Mouse (Mus musculus) liver, adult 2 months (tissue): ENCODE measurements around the gene Ceacam18. TPM values are rescaled to one million over a fixed set of nuclear protein-coding genes. Genes with fewer than 3 reads are reported as not detected.

Experiments used
- DNase-seq: peaks from one replicate; pipeline ENCODE4 v3.0.0-alpha.2; 2011; ENCODE audit warnings: low read depth, low spot score; ENCODE audit errors: extremely low read depth
- H3K27ac ChIP-seq: fragments of 200-500 bp; replicated peaks from 2 replicates; pipeline ENCODE4 v1.5.1; 2012; ENCODE audit warnings: low read depth, mild to moderate bottlenecking, control low read depth, inconsistent platforms, low read length; ENCODE audit not compliant: insufficient read depth
- H3K27me3 ChIP-seq: fragments of 200-500 bp; 2 replicates; pipeline ENCODE4 v1.6.1; 2012; ENCODE audit warnings: mild to moderate bottlenecking, moderate library complexity, low read length, inconsistent platforms; ENCODE audit not compliant: control insufficient read depth, insufficient read depth
- H3K36me3 ChIP-seq: fragments of 200-500 bp; 2 replicates; pipeline ENCODE4 v1.6.1; 2012; ENCODE audit warnings: low read length, inconsistent platforms; ENCODE audit not compliant: control insufficient read depth, insufficient read depth
- H3K4me1 ChIP-seq: fragments of 200-500 bp; 2 replicates; pipeline ENCODE4 v1.6.1; 2011; ENCODE audit warnings: low read length; ENCODE audit not compliant: control insufficient read depth, insufficient read depth
- H3K4me3 ChIP-seq: fragments of 200-500 bp; 2 replicates; pipeline ENCODE4 v1.5.1; 2011; ENCODE audit warnings: low read depth, mild to moderate bottlenecking, control low read depth, low read length, moderate library complexity; ENCODE audit not compliant: insufficient read depth
- H3K79me2 ChIP-seq: fragments of 200-500 bp; 2 replicates; pipeline ENCODE4 v1.6.1; 2012; ENCODE audit warnings: inconsistent platforms, mild to moderate bottlenecking, low read length, moderate library complexity; ENCODE audit not compliant: control insufficient read depth, insufficient read depth
- H3K9ac ChIP-seq: fragments of 200-500 bp; 2 replicates; pipeline ENCODE4 v1.6.1; 2012; ENCODE audit warnings: low read depth, mild to moderate bottlenecking, control low read depth, inconsistent platforms, low read length
- CTCF ChIP-seq: fragments of 200-500 bp; IDR thresholded peaks from 2 replicates; pipeline ENCODE4 v1.5.1; 2011; ENCODE audit warnings: low read depth, low read length, control low read depth
- POLR2A ChIP-seq: fragments of 200-500 bp; IDR thresholded peaks from 2 replicates; pipeline ENCODE4 v1.6.1; 2011; ENCODE audit warnings: low read length, control low read depth; ENCODE audit not compliant: insufficient read depth; ENCODE audit errors: extremely low read depth
- WGBS: fragments of 180-500 bp; shearing (Covaris S2); methylation state at CpG from one replicate; pipeline ENCODE4 v1.1.7; 2018; 5-methylcytosine and 5-hydroxymethylcytosine counted together
- polyA plus RNA-seq: library from polyadenylated mRNA; depleted of rRNA; stranded (reverse); fragments of >200 nt; gene quantifications from 2 replicates; pipeline ENCODE4 v1.2.3, GENCODE M21; 2012; rRNA removed
- total RNA-seq: library from RNA; depleted of rRNA; stranded (reverse); fragments of >200 nt; gene quantifications from 2 replicates; pipeline ENCODE4 v1.2.3, GENCODE M21; 2014; rRNA removed

Gene Ceacam18
- total RNA-seq (not detected in 2 replicates), polyA plus RNA-seq (not detected in 2 replicates)

GRCm38 (mm10) chr7:43634500-43634899 lies at the start of gene Ceacam18:
Gene Ceacam18 (plus strand): TSS chr7:43634707.
- Histone ChIP-seq H3K36me3 (no peaks in the 10 kb centered on the region), H3K4me3 (no peak within 1 kb of the TSS), H3K27ac (no peak within 1 kb of the TSS), H3K79me2 (no peaks in the 10 kb centered on the region), H3K4me1 (no peaks in the 10 kb centered on the region), H3K9ac (no peak within 1 kb of the TSS), H3K27me3 (no peaks in the 10 kb centered on the region; the same call in 1 of the 2 replicates)
- WGBS: 46% methylated on average over 6 of the region's 6 CpGs
- DNase-seq: no peak
- no peak for TF ChIP-seq POLR2A
- TF ChIP-seq CTCF: no peak

GRCm38 (mm10) chr7:43584790-43585189 lies 49.7 kb upstream of the Ceacam18 start:
- DNase-seq: no peak
- 93% methylated on average over 5 of the region's 5 CpGs for WGBS
- Histone ChIP-seq H3K79me2 (no peaks in the 10 kb centered on the region; the same call in 1 of the 2 replicates), H3K36me3 (peaks cover 52% of the 10 kb centered on the region), H3K4me3 (no peak overlapping the region), H3K9ac (no peak overlapping the region), H3K27me3 (no peaks in the 10 kb centered on the region), H3K4me1 (peaks cover 3% of the 10 kb centered on the region), H3K27ac (no peak overlapping the region)
- TF ChIP-seq POLR2A (no peak), CTCF (peak; percentile 26; the same call in 1 of the 2 replicates)

GRCm38 (mm10) chr7:43601884-43602283 lies 32.6 kb upstream of the Ceacam18 start:
- no peak for DNase-seq
- Histone ChIP-seq H3K36me3 (no peaks in the 10 kb centered on the region), H3K27ac (no peak overlapping the region), H3K27me3 (no peaks in the 10 kb centered on the region), H3K79me2 (no peaks in the 10 kb centered on the region), H3K4me3 (no peak overlapping the region), H3K9ac (no peak overlapping the region), H3K4me1 (no peaks in the 10 kb centered on the region)
- 34% methylated on average over 5 of the region's 5 CpGs for WGBS
- TF ChIP-seq CTCF: no peak
- TF ChIP-seq POLR2A: no peak

- peak; percentile 59 for DNase-seq
- Histone ChIP-seq H3K4me3 (peak within 1 kb of the TSS; percentile 46), H3K9ac (peak within 1 kb of the TSS; percentile 26; the same call in 1 of the 2 replicates), H3K4me1 (peaks cover 4% of the 10 kb centered on the region; the same call in 1 of the 2 replicates), H3K27ac (no peak within 1 kb of the TSS), H3K36me3 (no peaks in the 10 kb centered on the region), H3K27me3 (peaks cover 4% of the 10 kb centered on the region; the same call in 1 of the 2 replicates), H3K79me2 (no peaks in the 10 kb centered on the region)
- TF ChIP-seq POLR2A (no peak), CTCF (no peak)
- WGBS: 15% methylated on average over 41 of the region's 41 CpGs
Measured at GRCm38 (mm10) chr7:43606896-43607742, 27.4 kb upstream of the Ceacam18 start, which contains the start of gene Zfp819. Gene Zfp819 (plus strand): TSS chr7:43607169.

- no peak overlapping the region for H3K4me3 ChIP-seq
- H3K79me2 ChIP-seq: no peaks in the 10 kb centered on the region
- H3K27ac ChIP-seq: no peak overlapping the region
- peaks cover 4% of the 10 kb centered on the region; the same call in 1 of the 2 replicates for H3K4me1 ChIP-seq
- TF ChIP-seq POLR2A (no peak), CTCF (no peak)
- H3K9ac ChIP-seq: no peak overlapping the region
- 50% methylated on average over 5 of the region's 5 CpGs for WGBS
- DNase-seq: peak; percentile 26
- H3K27me3 ChIP-seq: peaks cover 4% of the 10 kb centered on the region; the same call in 1 of the 2 replicates
- H3K36me3 ChIP-seq: no peaks in the 10 kb centered on the region
Measured at GRCm38 (mm10) chr7:43607743-43608287, 26.7 kb upstream of the Ceacam18 start.
